Mouse (Mus musculus) embryonic fibroblast, embryonic 13.5 days (primary cell): ENCODE results near the gene Rcc2.

Experiments
- CTCF ChIP-seq: IDR thresholded peaks from 2 replicates; pipeline ENCODE4 v1.5.1; 2011; ENCODE audit warnings: mild to moderate bottlenecking, control low read depth, low read length, moderate library complexity, borderline replicate concordance; ENCODE audit not compliant: insufficient read depth
- POLR2A ChIP-seq: IDR thresholded peaks from 2 replicates; pipeline ENCODE4 v1.6.1; 2011; ENCODE audit warnings: low read depth, mild to moderate bottlenecking, control low read depth, low read length, moderate library complexity

GRCm38 (mm10) chr4:140661406-140662022 is 38.8 kb upstream of the Rcc2 start:
- TF ChIP-seq CTCF (no peak), POLR2A (no peak)
